Mouse (Mus musculus): ENCODE data around the gene Zfp747.

DNA sequence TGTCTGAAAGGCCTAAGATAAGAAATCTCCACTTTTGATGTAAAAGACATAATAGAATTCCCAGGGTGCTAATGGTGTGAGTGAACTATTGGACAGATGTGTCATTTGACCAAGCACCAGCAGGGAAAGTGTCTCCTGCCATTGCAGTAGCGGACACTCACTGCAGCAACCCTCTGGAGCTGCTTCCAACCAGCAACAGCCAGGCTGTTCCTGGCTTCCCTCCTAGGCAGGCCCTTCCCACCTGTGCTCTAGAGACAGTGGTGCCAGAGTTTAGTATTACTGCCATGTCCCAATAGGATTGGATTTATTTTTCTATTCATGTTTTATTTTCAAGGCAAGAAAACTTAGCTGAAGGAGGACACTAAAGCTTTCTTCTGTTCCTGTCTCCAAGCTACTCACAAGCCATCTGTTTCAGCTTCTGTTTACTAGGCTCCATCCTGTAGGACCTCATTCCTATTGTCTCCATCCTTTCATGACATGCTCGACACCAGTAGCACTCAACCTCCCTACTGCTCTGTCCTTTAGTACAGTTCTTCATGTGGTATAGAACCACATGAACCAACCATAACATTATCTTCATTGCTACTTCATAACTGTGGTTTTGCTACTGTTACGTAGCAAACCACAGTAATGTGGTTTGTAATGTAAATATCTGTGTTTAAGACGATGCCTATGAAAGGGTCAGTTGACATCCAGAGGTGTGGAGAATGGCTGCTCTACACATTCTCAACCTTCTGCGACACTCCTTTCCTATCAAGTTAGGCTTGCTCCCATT is 24.4 kb downstream of the Zfp747 start:
- TF ChIP-seq CTCF (IDR thresholded peaks at IDR 0.05; ENCODE audit: extremely low read depth, insufficient read length, insufficient replicate concordance, low read depth, low read length): no peak
- no peak for TF ChIP-seq POLR2A (IDR thresholded peaks at IDR 0.05; ENCODE audit: low read depth, low read length)
